Mouse (Mus musculus) embryo, embryonic 11.5 days (tissue): Measurements from ENCODE around the gene Lmnb2.

ENCODE experiments used
- DNase-seq: peaks from one replicate; pipeline ENCODE4 v3.0.0-alpha.2; 2012; ENCODE audit warnings: low read depth, low spot score

Lmnb2 gene

GRCm38 (mm10) chr10:80900318-80901247, 17.5 kb downstream of the Lmnb2 start, which contains the start of gene Timm13:
Timm13 (minus strand) TSS chr10:80900969.
- peak; percentile 99 for DNase-seq

- no peak for DNase-seq
Measured at GRCm38 (mm10) chr10:80899591-80900317, 18.3 kb downstream of the Lmnb2 start.

GRCm38 (mm10) chr10:80899074-80899473, 19.0 kb downstream of the Lmnb2 start:
- no peak for DNase-seq

GRCm38 (mm10) chr10:80897861-80898510, 20.1 kb downstream of the Lmnb2 start:
- DNase-seq = no peak

GRCm38 (mm10) chr10:80896581-80897485, 21.2 kb downstream of the Lmnb2 start:
- DNase-seq = no peak

GRCm38 (mm10) chr10:80895697-80896096, 22.3 kb downstream of the Lmnb2 start:
- DNase-seq = no peak

- DNase-seq = no peak
Measured at GRCm38 (mm10) chr10:80895100-80895499, 22.9 kb downstream of the Lmnb2 start.

- no peak for DNase-seq
Measured at GRCm38 (mm10) chr10:80887181-80887580, 30.9 kb downstream of the Lmnb2 start.

- DNase-seq = peak; percentile 46
Measured at GRCm38 (mm10) chr10:80881301-80881700, 36.7 kb downstream of the Lmnb2 start.

- no peak for DNase-seq
Measured at GRCm38 (mm10) chr10:80880901-80881300, 37.1 kb downstream of the Lmnb2 start.

- peak; percentile 56 for DNase-seq
Measured at GRCm38 (mm10) chr10:80880131-80880641, 37.9 kb downstream of the Lmnb2 start.

- DNase-seq = no peak
Measured at GRCm38 (mm10) chr10:80876594-80876993, 41.5 kb downstream of the Lmnb2 start.

- DNase-seq = peak; percentile 48
Measured at GRCm38 (mm10) chr10:80876028-80876427, 42.0 kb downstream of the Lmnb2 start.

GRCm38 (mm10) chr10:80874035-80874434, 44.0 kb downstream of the Lmnb2 start:
- no peak for DNase-seq

GRCm38 (mm10) chr10:80871581-80871980, 46.5 kb downstream of the Lmnb2 start, which contains the start of gene Tmprss9:
Tmprss9 (plus strand) TSS chr10:80871848.
- no peak for DNase-seq

GRCm38 (mm10) chr10:80870993-80871392, 47.1 kb downstream of the Lmnb2 start:
- DNase-seq = no peak

GRCm38 (mm10) chr10:80864446-80864845, 53.6 kb downstream of the Lmnb2 start:
- DNase-seq = no peak

GRCm38 (mm10) chr10:80862305-80862704, 55.7 kb downstream of the Lmnb2 start:
- DNase-seq = no peak

GRCm38 (mm10) chr10:80858350-80858935, 59.6 kb downstream of the Lmnb2 start:
- no peak for DNase-seq

GRCm38 (mm10) chr10:80857848-80858247, 60.2 kb downstream of the Lmnb2 start:
- no peak for DNase-seq
